Comparison of ENCODE assay signal across 19 mouse cellular contexts in the genomic region with DNA sequence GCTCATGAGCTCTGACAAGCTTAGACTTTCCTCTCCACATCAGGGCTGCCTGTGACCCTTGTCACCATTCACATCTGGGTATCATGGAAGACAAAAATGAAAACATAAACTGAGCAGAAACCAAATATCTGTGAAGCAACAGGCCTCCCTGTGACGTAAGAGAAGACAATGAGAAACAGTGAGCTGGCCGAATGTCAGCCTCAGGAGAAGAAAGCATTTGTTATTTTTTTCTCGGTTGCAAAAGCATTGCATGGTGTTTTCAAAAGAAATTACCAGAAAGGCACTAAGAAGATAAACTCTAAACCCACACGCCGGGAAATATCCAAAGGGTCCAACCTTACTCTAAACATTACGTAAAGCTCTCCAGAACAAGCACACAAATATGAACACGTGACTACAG.
"Had no signal": no experiment of that assay in that cellular context is flagged by ENCODE, and none has a peak within 500 bp of the region (broad histone marks: within the 10 kb centered on the region; RNA-seq: fewer than 3 reads in every experiment).

No protein-coding gene starts in this region.

- H3K4me2 ChIP-seq: limb, embryonic 12.5 days; limb, embryonic 15.5 days; liver, embryonic 11.5 days; lung, embryonic 15.5 days; midbrain, embryonic 11.5 days had no signal

- H3K36me3 ChIP-seq: lung, embryonic 15.5 days had no signal

- H3K9ac ChIP-seq: limb, embryonic 12.5 days; limb, embryonic 15.5 days; liver, embryonic 14.5 days; liver, postnatal 0 days; lung, embryonic 15.5 days had no signal

- H3K27me3 ChIP-seq: limb, embryonic 12.5 days; limb, embryonic 15.5 days; lung, embryonic 15.5 days had no signal

- H3K4me3 ChIP-seq: limb, embryonic 12.5 days; limb, embryonic 15.5 days; lung, embryonic 15.5 days had no signal

- H3K4me1 ChIP-seq: limb, embryonic 15.5 days had no signal

- ATAC-seq: liver, postnatal 0 days had no signal

- H3K9me3 ChIP-seq: limb, embryonic 12.5 days; limb, embryonic 15.5 days; lung, embryonic 15.5 days had no signal

- H3K27ac ChIP-seq: limb, embryonic 12.5 days; limb, embryonic 15.5 days; liver, embryonic 14.5 days; lung, embryonic 15.5 days had no signal

- DNase-seq: kidney, adult 9 months; kidney, postnatal 14 days; kidney, postnatal 4 days; left cerebral cortex, postnatal 4 days; liver, postnatal 0 days; lung, postnatal 14 days; lung, postnatal 4 days; midbrain, embryonic 14.5 days; right cerebral cortex, adult 18-20 months; right cerebral cortex, postnatal 25 days; spleen, adult 18-20 months; thymus, adult 18-20 months; thymus, postnatal 36 days had no signal
